Mouse (Mus musculus): Measurements from ENCODE around the gene Tescl. TPM values are rescaled to one million over a fixed set of nuclear protein-coding genes. Genes with fewer than 3 reads are reported as not detected.

The Tescl gene
- polyA plus RNA-seq, 1 experiment from 2014 or later, result not detected

DNA sequence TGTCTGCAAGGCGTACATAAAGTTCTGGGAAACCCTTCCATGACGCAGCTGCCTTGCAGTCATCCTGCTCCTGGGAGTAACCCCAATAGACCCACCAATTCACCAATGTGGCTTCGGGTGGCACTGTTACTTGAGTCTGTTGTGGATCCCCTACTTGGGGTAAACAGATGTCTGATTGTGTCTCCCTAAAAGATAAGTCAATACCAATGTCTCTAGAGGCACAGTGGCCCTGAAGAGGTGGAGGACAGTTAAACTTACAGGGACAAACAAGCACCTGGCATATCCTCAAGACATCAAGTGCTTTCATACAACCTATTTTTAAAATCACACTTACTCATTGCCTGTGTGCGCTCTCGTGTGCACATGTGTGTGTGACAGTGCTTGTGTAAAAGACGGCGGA, 38.4 kb downstream of the Tescl start:
- ATAC-seq (replicated peaks), result no peak
- Histone ChIP-seq H3K27ac (replicated peaks) (no peak overlapping the region), H3K9me3 (no peaks in the 10 kb centered on the region), H3K36me3 (peaks cover 64% of the 10 kb centered on the region), H3K4me1 (peaks cover 19% of the 10 kb centered on the region), H3K9ac (replicated peaks) (no peak overlapping the region), H3K4me2 (replicated peaks) (no peak overlapping the region), H3K4me3 (no peak overlapping the region), H3K27me3 (no peaks in the 10 kb centered on the region)
- 98% methylated on average over 7 of the region's 7 CpGs for WGBS

DNA sequence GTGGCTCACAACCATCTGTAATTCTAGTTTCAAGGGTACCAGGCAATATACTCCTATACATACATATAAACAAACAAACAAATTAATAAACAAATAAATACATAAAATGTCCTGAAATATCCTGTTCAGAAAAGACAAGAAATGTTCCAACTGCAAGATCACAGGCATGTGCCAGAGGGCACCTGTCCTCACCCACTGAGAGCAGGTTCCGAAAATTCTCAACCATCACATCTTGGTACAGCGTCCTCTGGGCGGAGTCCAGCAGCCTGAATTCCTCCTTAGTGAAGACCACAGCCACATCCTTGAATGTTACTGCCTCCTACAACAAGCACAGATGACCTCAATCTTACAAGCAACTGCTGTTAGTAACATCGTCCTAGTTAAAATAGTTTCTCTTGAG, 39.0 kb downstream of the Tescl start:
- H3K4me3 ChIP-seq, result no peak overlapping the region
- H3K9me3 ChIP-seq, result no peaks in the 10 kb centered on the region
- ATAC-seq (replicated peaks), result no peak
- H3K4me2 ChIP-seq (replicated peaks), result no peak overlapping the region
- no peak overlapping the region for H3K9ac ChIP-seq (replicated peaks)
- no peaks in the 10 kb centered on the region for H3K27me3 ChIP-seq
- peaks cover 70% of the 10 kb centered on the region for H3K36me3 ChIP-seq
- WGBS, result 97% methylated on average over 4 of the region's 4 CpGs
- no peak overlapping the region for H3K27ac ChIP-seq (replicated peaks)
- H3K4me1 ChIP-seq, result peaks cover 13% of the 10 kb centered on the region

GRCm38 (mm10) chr7:24293061-24293851, 40.5 kb downstream of the Tescl start:
- H3K9me3 ChIP-seq, result no peaks in the 10 kb centered on the region
- H3K27ac ChIP-seq (replicated peaks), result no peak overlapping the region
- no peak overlapping the region for H3K9ac ChIP-seq (replicated peaks)
- H3K36me3 ChIP-seq, result peaks cover 79% of the 10 kb centered on the region
- H3K4me2 ChIP-seq (replicated peaks), result no peak overlapping the region
- 87% methylated on average over 12 of the region's 12 CpGs for WGBS
- ATAC-seq (replicated peaks), result no peak
- no peaks in the 10 kb centered on the region for H3K27me3 ChIP-seq
- H3K4me3 ChIP-seq, result no peak overlapping the region
- H3K4me1 ChIP-seq, result peaks cover 10% of the 10 kb centered on the region

DNA sequence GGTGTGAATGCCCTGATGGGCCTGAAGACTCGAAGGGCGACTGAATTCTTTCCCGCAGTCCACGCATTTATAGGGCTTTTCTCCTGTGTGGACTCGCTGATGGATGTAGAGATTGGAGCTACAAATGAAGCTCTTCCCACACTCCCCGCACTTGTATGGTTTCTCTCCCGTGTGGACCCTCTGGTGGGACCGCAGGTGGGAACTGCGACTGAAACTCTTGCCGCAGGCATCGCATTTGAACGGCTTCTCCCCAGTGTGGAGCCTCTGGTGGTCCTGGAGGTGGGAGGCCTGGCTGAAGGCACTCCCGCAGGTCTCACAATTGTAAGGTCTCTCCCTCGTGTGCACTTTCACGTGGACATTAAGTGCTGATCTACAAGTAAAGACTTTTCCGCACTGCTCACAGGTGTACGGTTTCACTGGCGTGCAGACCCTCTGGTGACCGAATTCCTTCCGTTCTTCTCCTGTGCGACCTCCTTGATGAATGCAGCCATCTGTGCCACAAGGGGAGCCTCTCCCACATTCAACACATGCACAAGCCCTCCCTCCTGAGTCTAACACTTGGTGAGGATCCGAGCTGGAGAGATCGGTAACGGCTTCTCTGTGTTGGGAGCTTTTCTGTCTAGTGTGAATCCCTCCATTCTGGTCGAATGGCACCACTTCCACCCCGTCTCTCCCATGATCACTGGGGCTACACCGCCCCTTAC, 42.2 kb downstream of the Tescl start:
- Histone ChIP-seq H3K27ac (replicated peaks) (no peak overlapping the region), H3K27me3 (no peaks in the 10 kb centered on the region), H3K4me3 (no peak overlapping the region), H3K9ac (replicated peaks) (no peak overlapping the region), H3K4me1 (no peaks in the 10 kb centered on the region), H3K36me3 (peaks cover 89% of the 10 kb centered on the region), H3K4me2 (replicated peaks) (no peak overlapping the region), H3K9me3 (no peaks in the 10 kb centered on the region)
- WGBS, result 89% methylated on average over 27 of the region's 27 CpGs
- ATAC-seq (replicated peaks), result no peak

GRCm38 (mm10) chr7:24290106-24290693, 43.5 kb downstream of the Tescl start:
- H3K27me3 ChIP-seq, result no peaks in the 10 kb centered on the region

GRCm38 (mm10) chr7:24288512-24288911, 45.2 kb downstream of the Tescl start:
- no peak overlapping the region for H3K9ac ChIP-seq (replicated peaks)
- H3K4me3 ChIP-seq, result no peak overlapping the region
- no peak overlapping the region for H3K4me2 ChIP-seq (replicated peaks)
- H3K36me3 ChIP-seq, result peaks cover 62% of the 10 kb centered on the region
- no peaks in the 10 kb centered on the region for H3K4me1 ChIP-seq
- no peak for ATAC-seq (replicated peaks)
- no peak overlapping the region for H3K27ac ChIP-seq (replicated peaks)
- 75% methylated on average over 6 of the region's 6 CpGs for WGBS
- no peaks in the 10 kb centered on the region for H3K9me3 ChIP-seq
- H3K27me3 ChIP-seq, result no peaks in the 10 kb centered on the region

More at GRCm38 (mm10) chr7:24290106-24290693, 43.5 kb downstream of the Tescl start:
- H3K9ac ChIP-seq (replicated peaks), result no peak overlapping the region
- no peak overlapping the region for H3K4me3 ChIP-seq
- H3K36me3 ChIP-seq, result peaks cover 78% of the 10 kb centered on the region
- WGBS, result 94% methylated on average over 4 of the region's 4 CpGs
- H3K4me2 ChIP-seq (replicated peaks), result no peak overlapping the region
- H3K27ac ChIP-seq (replicated peaks), result no peak overlapping the region
- H3K9me3 ChIP-seq, result no peaks in the 10 kb centered on the region
- H3K4me1 ChIP-seq, result no peaks in the 10 kb centered on the region
- ATAC-seq (replicated peaks), result no peak

DNA sequence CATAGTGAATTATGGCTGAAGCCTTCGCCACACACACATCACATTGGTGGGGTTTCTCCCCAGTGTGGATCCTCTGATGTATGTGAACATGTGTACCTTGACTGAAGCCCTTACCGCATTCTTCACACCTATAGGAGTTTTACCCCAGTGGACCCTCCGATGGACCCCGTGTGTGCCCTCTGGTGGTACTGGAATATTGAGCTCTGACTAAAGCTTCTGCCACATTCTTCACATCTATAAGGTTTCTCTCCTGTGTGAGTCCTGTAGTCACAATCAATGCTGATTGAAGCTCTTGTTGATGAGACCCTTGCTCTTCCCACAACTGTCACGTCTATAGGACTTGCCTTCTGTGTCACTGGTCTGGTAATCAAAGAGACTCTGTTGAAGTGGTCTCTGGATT, 46.1 kb downstream of the Tescl start:
- H3K4me3 ChIP-seq, result no peak overlapping the region
- no peaks in the 10 kb centered on the region for H3K9me3 ChIP-seq
- 85% methylated on average over 5 of the region's 5 CpGs for WGBS
- peaks cover 55% of the 10 kb centered on the region for H3K36me3 ChIP-seq
- no peaks in the 10 kb centered on the region for H3K4me1 ChIP-seq
- H3K27ac ChIP-seq (replicated peaks), result no peak overlapping the region
- H3K9ac ChIP-seq (replicated peaks), result no peak overlapping the region
- H3K27me3 ChIP-seq, result no peaks in the 10 kb centered on the region
- ATAC-seq (replicated peaks), result no peak
- H3K4me2 ChIP-seq (replicated peaks), result no peak overlapping the region

GRCm38 (mm10) chr7:24286916-24287315, 46.8 kb downstream of the Tescl start:
- no peak for ATAC-seq (replicated peaks)
- Histone ChIP-seq H3K4me1 (no peaks in the 10 kb centered on the region), H3K4me2 (replicated peaks) (no peak overlapping the region), H3K4me3 (no peak overlapping the region), H3K27ac (replicated peaks) (no peak overlapping the region), H3K27me3 (no peaks in the 10 kb centered on the region), H3K9me3 (no peaks in the 10 kb centered on the region), H3K9ac (replicated peaks) (no peak overlapping the region), H3K36me3 (peaks cover 48% of the 10 kb centered on the region)
- WGBS, result 87% methylated on average over 4 of the region's 4 CpGs

DNA sequence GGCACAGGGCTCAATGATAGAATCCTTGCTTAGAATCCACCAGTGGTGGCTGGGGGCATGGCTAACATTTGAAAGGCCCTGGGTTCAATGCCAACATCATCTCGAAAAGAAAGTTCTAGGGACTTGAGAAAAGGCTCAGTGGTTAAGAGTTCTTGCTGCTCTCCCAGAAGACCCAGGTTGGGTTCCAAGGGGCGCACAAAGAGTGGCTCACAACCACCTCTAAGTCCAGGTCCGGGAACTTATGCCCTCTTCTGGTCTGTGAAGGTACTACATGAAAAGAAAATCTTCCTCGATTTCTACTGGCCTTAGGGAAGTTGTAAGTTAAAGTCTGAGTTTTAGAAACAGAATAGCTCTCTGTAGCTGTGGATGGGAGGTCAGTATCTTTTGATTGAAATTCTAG, 47.6 kb downstream of the Tescl start:
- 55% methylated on average over 4 of the region's 4 CpGs for WGBS
- no peak for ATAC-seq (replicated peaks)
- Histone ChIP-seq H3K9ac (replicated peaks) (no peak overlapping the region), H3K4me2 (replicated peaks) (no peak overlapping the region), H3K27me3 (no peaks in the 10 kb centered on the region), H3K4me1 (no peaks in the 10 kb centered on the region), H3K4me3 (no peak overlapping the region), H3K27ac (replicated peaks) (no peak overlapping the region), H3K9me3 (no peaks in the 10 kb centered on the region), H3K36me3 (peaks cover 40% of the 10 kb centered on the region)

Small RNA genes within 50 kb of the gene (microRNA-seq; reads per million reads assigned to microRNA genes)
- gene Gm27592, result not detected

Other genes with a start within 250 kb of the Tescl start
- 10.4 and 11.0 TPM in 2 replicates for gene Zfp112, start 221.6 kb downstream of the Tescl start, polyA plus RNA-seq (2015; fragmentation: Nextera tagmentation; extraction: Ambion mirVana)
- 23.2 and 27.3 TPM in 2 replicates for gene Zfp235, start 199.8 kb downstream of the Tescl start, polyA plus RNA-seq (2015; fragmentation: Nextera tagmentation; extraction: Ambion mirVana)
- 9.0 TPM in 2 replicates for gene Zfp114, start 158.9 kb downstream of the Tescl start, polyA plus RNA-seq (2015; fragmentation: Nextera tagmentation; extraction: Ambion mirVana)
- gene Zfp111, start 122.5 kb downstream of the Tescl start, polyA plus RNA-seq (2015; fragmentation: Nextera tagmentation; extraction: Ambion mirVana), result 7.0 and 7.6 TPM in 2 replicates
- gene Zfp109, start 96.4 kb downstream of the Tescl start, polyA plus RNA-seq (2015; fragmentation: Nextera tagmentation; extraction: Ambion mirVana), result 4.6 and 6.2 TPM in 2 replicates
- 4.1 and 5.3 TPM in 2 replicates for gene Zfp108, start 79.1 kb downstream of the Tescl start, polyA plus RNA-seq (2015; fragmentation: Nextera tagmentation; extraction: Ambion mirVana)
- gene Zfp93, start 63.5 kb downstream of the Tescl start, polyA plus RNA-seq (2015; fragmentation: Nextera tagmentation; extraction: Ambion mirVana), result 9.3 and 12.1 TPM in 2 replicates
- 51.2 and 59.0 TPM in 2 replicates for gene Zfp61, start 32.7 kb downstream of the Tescl start, polyA plus RNA-seq (2015; fragmentation: Nextera tagmentation; extraction: Ambion mirVana)
- 24.5 and 24.7 TPM in 2 replicates for gene Zfp94, start 17.3 kb downstream of the Tescl start, polyA plus RNA-seq (2015; fragmentation: Nextera tagmentation; extraction: Ambion mirVana)
- gene Lypd5, start 15.3 kb upstream of the Tescl start, polyA plus RNA-seq (2015; fragmentation: Nextera tagmentation; extraction: Ambion mirVana), result not detected in 2 replicates
- gene Kcnn4, start 36.3 kb upstream of the Tescl start, polyA plus RNA-seq (2015; fragmentation: Nextera tagmentation; extraction: Ambion mirVana), result 0.56 and 0.63 TPM in 2 replicates
- 33.4 and 36.6 TPM in 2 replicates for gene Smg9, start 65.7 kb upstream of the Tescl start, polyA plus RNA-seq (2015; fragmentation: Nextera tagmentation; extraction: Ambion mirVana)
- gene Irgc1, start 118.4 kb upstream of the Tescl start, polyA plus RNA-seq (2015; fragmentation: Nextera tagmentation; extraction: Ambion mirVana), result not detected in 2 replicates
- gene Plaur, start 128.5 kb upstream of the Tescl start, polyA plus RNA-seq (2015; fragmentation: Nextera tagmentation; extraction: Ambion mirVana), result 1.3 and 1.6 TPM in 2 replicates
- 70.1 and 76.4 TPM in 2 replicates for gene Cadm4, start 148.1 kb upstream of the Tescl start, polyA plus RNA-seq (2015; fragmentation: Nextera tagmentation; extraction: Ambion mirVana)
- gene Zfp428, start 173.1 kb upstream of the Tescl start, polyA plus RNA-seq (2015; fragmentation: Nextera tagmentation; extraction: Ambion mirVana), result 296 and 306 TPM in 2 replicates
- gene AC161166.1, start 178.5 kb upstream of the Tescl start, polyA plus RNA-seq (2015; fragmentation: Nextera tagmentation; extraction: Ambion mirVana), result 1.5 and 1.7 TPM in 2 replicates
- gene Irgq, start 196.8 kb upstream of the Tescl start, polyA plus RNA-seq (2015; fragmentation: Nextera tagmentation; extraction: Ambion mirVana), result 29.3 and 29.5 TPM in 2 replicates
- gene Pinlyp, start 212.2 kb upstream of the Tescl start, polyA plus RNA-seq (2015; fragmentation: Nextera tagmentation; extraction: Ambion mirVana), result 0.52 TPM in 1 of 2 replicates, not detected in the other
- 69.8 and 79.5 TPM in 2 replicates for gene Xrcc1, start 212.4 kb upstream of the Tescl start, polyA plus RNA-seq (2015; fragmentation: Nextera tagmentation; extraction: Ambion mirVana)